Mouse (Mus musculus) embryonic fibroblast, embryonic 13.5 days (primary cell): ENCODE measurements around the gene Scg3.

Experiments used
- CTCF ChIP-seq: IDR thresholded peaks from 2 replicates; pipeline ENCODE4 v1.5.1; 2011; ENCODE audit warnings: mild to moderate bottlenecking, control low read depth, low read length, moderate library complexity, borderline replicate concordance; ENCODE audit not compliant: insufficient read depth
- POLR2A ChIP-seq: IDR thresholded peaks from 2 replicates; pipeline ENCODE4 v1.6.1; 2011; ENCODE audit warnings: low read depth, mild to moderate bottlenecking, control low read depth, low read length, moderate library complexity

DNA sequence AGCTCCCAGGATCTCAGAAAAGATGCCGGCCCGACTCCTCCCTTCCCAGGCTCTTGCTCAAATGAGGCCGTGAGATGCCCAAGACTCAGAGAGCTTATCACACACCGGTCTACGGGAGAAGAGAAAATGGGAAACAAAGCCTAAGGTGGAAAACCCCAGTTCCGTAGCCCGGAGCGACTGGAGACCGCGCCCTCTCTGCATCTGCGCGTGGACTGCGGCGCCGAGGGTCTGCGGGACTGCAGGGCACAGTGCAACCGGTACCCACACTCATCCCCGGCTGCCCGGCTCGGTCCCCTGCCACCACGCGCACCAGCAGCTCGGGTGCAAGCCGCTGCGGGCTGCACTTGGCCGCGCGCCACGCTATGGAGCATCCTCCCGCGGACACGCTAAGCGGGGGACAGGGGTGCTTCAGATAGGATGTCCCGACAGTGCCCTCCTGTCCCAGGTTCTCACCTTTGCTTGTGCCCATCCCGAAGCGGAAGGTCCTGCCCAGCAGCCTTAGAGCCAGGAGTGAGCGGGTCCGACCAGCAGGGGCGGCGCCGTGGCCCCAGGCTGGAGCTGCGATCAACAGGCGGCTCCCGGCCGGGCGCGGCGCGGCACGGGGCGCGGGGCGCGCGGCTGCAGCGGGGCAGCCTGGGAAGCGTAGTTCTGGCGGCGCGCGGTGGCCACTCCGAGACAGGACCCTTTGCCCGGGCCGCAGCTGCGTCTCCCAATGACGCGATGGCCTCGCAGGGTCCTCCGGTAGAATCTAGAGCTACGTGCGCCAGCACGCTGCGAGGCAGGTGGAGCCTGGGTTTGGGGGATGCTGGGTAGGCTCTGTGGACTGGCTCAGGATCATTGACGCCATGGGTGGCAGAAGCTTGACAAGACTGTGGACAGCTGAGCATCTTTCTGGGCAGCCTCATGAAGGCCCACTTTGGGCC is 73.0 kb downstream of the Scg3 start, which contains the start of gene Tmod2:
- TF ChIP-seq CTCF (no peak), POLR2A (peak; percentile 36; the same call in 1 of the 2 replicates)
